Comparison of ENCODE assay signal across 8 mouse cellular contexts in the genomic region with DNA sequence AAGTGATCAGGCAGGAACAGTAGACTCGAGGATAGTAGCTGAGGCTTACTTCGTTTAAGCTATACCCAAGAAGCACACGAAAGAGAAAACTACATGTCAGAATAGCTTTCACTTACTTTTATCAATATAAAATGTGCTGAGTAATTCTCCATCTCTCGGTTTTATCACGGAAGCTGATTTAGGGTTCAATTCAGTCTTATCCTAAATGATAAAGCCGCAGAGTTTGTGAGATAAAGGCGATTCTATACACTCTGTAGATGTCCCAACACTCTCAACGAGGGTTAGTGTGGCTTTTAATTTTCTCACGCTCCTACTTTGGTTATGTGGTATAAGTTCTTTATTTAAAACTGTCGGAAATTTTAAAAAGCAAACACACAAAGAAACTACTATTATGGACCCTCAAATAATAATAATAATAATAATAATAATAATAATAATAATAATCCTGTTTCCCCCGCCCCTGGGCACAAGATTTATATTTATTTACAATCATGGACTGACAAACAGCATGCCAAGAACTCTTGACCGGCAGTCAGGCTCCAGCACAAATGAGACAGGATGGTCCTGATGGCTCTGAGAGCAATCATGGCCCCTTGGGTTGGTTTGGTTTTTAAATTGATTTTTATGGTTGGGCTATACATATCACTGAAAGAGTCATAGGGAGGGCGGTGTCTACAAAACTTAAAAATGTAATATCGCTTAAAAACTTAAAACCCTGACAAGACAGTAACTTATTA. TPM values are rescaled to one million over a fixed set of nuclear protein-coding genes. Genes with fewer than 3 reads are reported as not detected.
A peak's percentile ranks its signal among the peaks of the same experiment; 100 is the strongest.
DNase-seq lines count a peak whose midpoint lies in the region; ATAC-seq and TF ChIP-seq lines count a peak whose summit lies in the region.

No protein-coding gene starts in this region.

- 76% methylated on average over 14 of the region's 14 CpGs for WGBS in hindbrain, postnatal 0 days
- 75% methylated on average over 14 of the region's 14 CpGs for WGBS in neural tube, embryonic 12.5 days

- TF ChIP-seq CTCF in layer of hippocampus, adult 2 months (conservative IDR thresholded peaks at IDR 0.05) = no peak
- no peak for TF ChIP-seq CTCF in hindbrain, postnatal 0 days (IDR thresholded peaks at IDR 0.05; ENCODE audit: low read depth)

- H3K4me3 ChIP-seq in layer of hippocampus, adult 2 months = peak overlapping the region; percentile 92
- H3K4me3 ChIP-seq in hindbrain, postnatal 0 days (ENCODE audit: low read length) = peak overlapping the region; percentile 84
- peak overlapping the region; percentile 76; the same call in 1 of the 2 replicates for H3K4me3 ChIP-seq in neural tube, embryonic 12.5 days

- H3K27ac ChIP-seq in layer of hippocampus, adult 2 months = 0 out of 2 replicates have a peak overlapping the region, but pooled peaks have one; percentile 94
- H3K27ac ChIP-seq in hindbrain, postnatal 0 days = no peak overlapping the region
- H3K27ac ChIP-seq in neural tube, embryonic 12.5 days = no peak overlapping the region

- no peak overlapping the region for H3K9ac ChIP-seq in hindbrain, postnatal 0 days (replicated peaks; ENCODE audit: low read length)
- no peak overlapping the region for H3K9ac ChIP-seq in neural tube, embryonic 12.5 days

- DNase-seq in layer of hippocampus, adult 2 months (ENCODE audit: low spot score in 2 of 2) = no peak
- no peak for DNase-seq in layer of hippocampus, adult 9-11 months
- DNase-seq in c-Kit-positive CD71-positive TER-119-positive erythroid progenitor cells, embryonic 14.5 days (ENCODE audit: low spot score) = peak; percentile 11
- no peak for DNase-seq in hindbrain, postnatal 0 days (ENCODE audit: low spot score)
- DNase-seq in cerebellum, adult 11 months = no peak
- no peak for DNase-seq in testis, postnatal 14 days (ENCODE audit: low spot score)
- no peak for DNase-seq in urinary bladder, postnatal 4 days (ENCODE audit: low spot score in 2 of 2)

- no peak for ATAC-seq in hindbrain, postnatal 0 days
- ATAC-seq in neural tube, embryonic 12.5 days (ENCODE audit: low FRiP score, low read depth) = no peak

- peaks cover 10% of the 10 kb centered on the region for H3K4me1 ChIP-seq in hindbrain, postnatal 0 days (ENCODE audit: insufficient read depth, low read length)
- peaks cover 23% of the 10 kb centered on the region for H3K4me1 ChIP-seq in neural tube, embryonic 12.5 days

- H3K4me2 ChIP-seq in hindbrain, postnatal 0 days (ENCODE audit: low read depth, low read length) = peak overlapping the region; percentile 71
- H3K4me2 ChIP-seq in neural tube, embryonic 12.5 days (replicated peaks) = peak overlapping the region; percentile 98

- H3K9me3 ChIP-seq in hindbrain, postnatal 0 days (ENCODE audit: low read length) = no peaks in the 10 kb centered on the region
- H3K9me3 ChIP-seq in neural tube, embryonic 12.5 days = no peaks in the 10 kb centered on the region

- H3K36me3 ChIP-seq in hindbrain, postnatal 0 days (ENCODE audit: insufficient read depth, low read length) = no peaks in the 10 kb centered on the region
- H3K36me3 ChIP-seq in neural tube, embryonic 12.5 days = no peaks in the 10 kb centered on the region

- no peaks in the 10 kb centered on the region for H3K27me3 ChIP-seq in hindbrain, postnatal 0 days (ENCODE audit: insufficient read depth, low read length)
- no peaks in the 10 kb centered on the region for H3K27me3 ChIP-seq in neural tube, embryonic 12.5 days (replicated peaks)

RNA-seq across cellular contexts. Expression of a gene that starts 1.1 kb away (rescaled TPM):
- total RNA-seq in layer of hippocampus, adult 2 months (2021) = 10 to 100 TPM; 17.7 to 20.0 TPM
- 14.3 and 17.0 TPM in 2 replicates for total RNA-seq in hindbrain, postnatal 0 days (2014; rRNA removed)
- 2.3 TPM in 2 replicates for polyA plus RNA-seq in hindbrain, postnatal 0 days (2015; fragmentation: Nextera tagmentation; extraction: Ambion mirVana)
- polyA plus RNA-seq in neural tube, embryonic 12.5 days (2016; fragmentation: Nextera tagmentation; extraction: Ambion mirVana) = 1.7 and 1.9 TPM in 2 replicates
